Mouse (Mus musculus): Measurements from ENCODE around the gene Tac4. TPM values are rescaled to one million over a fixed set of nuclear protein-coding genes. Genes with fewer than 3 reads are reported as not detected.
A peak's percentile ranks its signal among the peaks of the same experiment; 100 is the strongest.

Tac4 gene
- polyA plus RNA-seq, 1 experiment from 2014 or later, result not detected

- no peak for TF ChIP-seq CTCF (IDR thresholded peaks at IDR 0.05; ENCODE audit: low read depth)
- H3K9me3 ChIP-seq (ENCODE audit: control insufficient read depth), result no peaks in the 10 kb centered on the region
- no peaks in the 10 kb centered on the region for H3K4me1 ChIP-seq (replicated peaks; ENCODE audit: control insufficient read depth, insufficient read depth, low read length)
- no peak overlapping the region for H3K27ac ChIP-seq (ENCODE audit: low read depth, low read length)
- no peak for ATAC-seq
- no peak overlapping the region for H3K9ac ChIP-seq (ENCODE audit: low read depth, low read length)
- no peak overlapping the region for H3K4me3 ChIP-seq (ENCODE audit: low read depth, low read length)
- H3K36me3 ChIP-seq (ENCODE audit: control insufficient read depth, insufficient read depth), result no peaks in the 10 kb centered on the region
- H3K27me3 ChIP-seq (replicated peaks; ENCODE audit: control insufficient read depth, insufficient read depth, low read length), result no peaks in the 10 kb centered on the region
- no peak overlapping the region for H3K4me2 ChIP-seq (replicated peaks; ENCODE audit: low read depth)
- 62% methylated on average over 6 of the region's 6 CpGs for WGBS
Measured at GRCm38 (mm10) chr11:95242653-95243052, 18.7 kb upstream of the Tac4 start.

- H3K4me3 ChIP-seq (ENCODE audit: low read depth, low read length), result no peak overlapping the region
- no peak overlapping the region for H3K4me2 ChIP-seq (replicated peaks; ENCODE audit: low read depth)
- no peaks in the 10 kb centered on the region for H3K36me3 ChIP-seq (ENCODE audit: control insufficient read depth, insufficient read depth)
- H3K4me1 ChIP-seq (replicated peaks; ENCODE audit: control insufficient read depth, insufficient read depth, low read length), result no peaks in the 10 kb centered on the region
- H3K9me3 ChIP-seq (ENCODE audit: control insufficient read depth), result no peaks in the 10 kb centered on the region
- H3K9ac ChIP-seq (ENCODE audit: low read depth, low read length), result no peak overlapping the region
- 57% methylated on average over 7 of the region's 7 CpGs for WGBS
- TF ChIP-seq CTCF (IDR thresholded peaks at IDR 0.05; ENCODE audit: low read depth), result no peak
- no peak overlapping the region for H3K27ac ChIP-seq (ENCODE audit: low read depth, low read length)
- ATAC-seq, result no peak
- H3K27me3 ChIP-seq (replicated peaks; ENCODE audit: control insufficient read depth, insufficient read depth, low read length), result no peaks in the 10 kb centered on the region
Measured at GRCm38 (mm10) chr11:95245456-95245855, 15.9 kb upstream of the Tac4 start.

- Histone ChIP-seq H3K4me3 (ENCODE audit: low read depth, low read length) (no peak overlapping the region), H3K27me3 (replicated peaks; ENCODE audit: control insufficient read depth, insufficient read depth, low read length) (no peaks in the 10 kb centered on the region), H3K36me3 (ENCODE audit: control insufficient read depth, insufficient read depth) (no peaks in the 10 kb centered on the region), H3K9ac (ENCODE audit: low read depth, low read length) (no peak overlapping the region), H3K4me1 (replicated peaks; ENCODE audit: control insufficient read depth, insufficient read depth, low read length) (no peaks in the 10 kb centered on the region; the same call in 1 of the 2 replicates), H3K4me2 (replicated peaks; ENCODE audit: low read depth) (no peak overlapping the region), H3K27ac (ENCODE audit: low read depth, low read length) (no peak overlapping the region), H3K9me3 (ENCODE audit: control insufficient read depth) (no peaks in the 10 kb centered on the region)
- ATAC-seq, result no peak
- no peak for TF ChIP-seq CTCF (IDR thresholded peaks at IDR 0.05; ENCODE audit: low read depth)
- 66% methylated on average over 14 of the region's 14 CpGs for WGBS
Measured at GRCm38 (mm10) chr11:95247065-95247464, 14.3 kb upstream of the Tac4 start.

GRCm38 (mm10) chr11:95250110-95250509, 11.2 kb upstream of the Tac4 start:
- Histone ChIP-seq H3K9ac (ENCODE audit: low read depth, low read length) (no peak overlapping the region; the same call in 1 of the 2 replicates), H3K27ac (ENCODE audit: low read depth, low read length) (no peak overlapping the region), H3K4me2 (replicated peaks; ENCODE audit: low read depth) (no peak overlapping the region), H3K4me1 (replicated peaks; ENCODE audit: control insufficient read depth, insufficient read depth, low read length) (no peaks in the 10 kb centered on the region; the same call in 1 of the 2 replicates), H3K27me3 (replicated peaks; ENCODE audit: control insufficient read depth, insufficient read depth, low read length) (no peaks in the 10 kb centered on the region), H3K36me3 (ENCODE audit: control insufficient read depth, insufficient read depth) (no peaks in the 10 kb centered on the region), H3K9me3 (ENCODE audit: control insufficient read depth) (no peaks in the 10 kb centered on the region), H3K4me3 (ENCODE audit: low read depth, low read length) (no peak overlapping the region)
- ATAC-seq, result no peak
- 60% methylated on average over 10 of the region's 10 CpGs for WGBS
- no peak for TF ChIP-seq CTCF (IDR thresholded peaks at IDR 0.05; ENCODE audit: low read depth)

GRCm38 (mm10) chr11:95251295-95251694, 10.0 kb upstream of the Tac4 start:
- no peaks in the 10 kb centered on the region for H3K9me3 ChIP-seq (ENCODE audit: control insufficient read depth)
- no peaks in the 10 kb centered on the region; the same call in 1 of the 2 replicates for H3K4me1 ChIP-seq (replicated peaks; ENCODE audit: control insufficient read depth, insufficient read depth, low read length)
- 5% methylated on average over 11 of the region's 11 CpGs for WGBS
- H3K27ac ChIP-seq (ENCODE audit: low read depth, low read length), result no peak overlapping the region
- H3K27me3 ChIP-seq (replicated peaks; ENCODE audit: control insufficient read depth, insufficient read depth, low read length), result no peaks in the 10 kb centered on the region
- H3K9ac ChIP-seq (ENCODE audit: low read depth, low read length), result no peak overlapping the region
- ATAC-seq, result no peak
- no peak overlapping the region for H3K4me2 ChIP-seq (replicated peaks; ENCODE audit: low read depth)
- TF ChIP-seq CTCF (IDR thresholded peaks at IDR 0.05; ENCODE audit: low read depth), result peak; percentile 97
- H3K4me3 ChIP-seq (ENCODE audit: low read depth, low read length), result no peak overlapping the region
- no peaks in the 10 kb centered on the region for H3K36me3 ChIP-seq (ENCODE audit: control insufficient read depth, insufficient read depth)

GRCm38 (mm10) chr11:95252104-95252503, 9.2 kb upstream of the Tac4 start:
- no peak overlapping the region for H3K27ac ChIP-seq (ENCODE audit: low read depth, low read length)
- TF ChIP-seq CTCF (IDR thresholded peaks at IDR 0.05; ENCODE audit: low read depth), result no peak
- ATAC-seq, result no peak

GRCm38 (mm10) chr11:95254165-95254564, 7.2 kb upstream of the Tac4 start:
- peaks cover 5% of the 10 kb centered on the region; the same call in 1 of the 2 replicates for H3K27me3 ChIP-seq (replicated peaks; ENCODE audit: control insufficient read depth, insufficient read depth, low read length)
- no peaks in the 10 kb centered on the region for H3K36me3 ChIP-seq (ENCODE audit: control insufficient read depth, insufficient read depth)
- H3K9ac ChIP-seq (ENCODE audit: low read depth, low read length), result no peak overlapping the region
- no peaks in the 10 kb centered on the region; the same call in 1 of the 2 replicates for H3K4me1 ChIP-seq (replicated peaks; ENCODE audit: control insufficient read depth, insufficient read depth, low read length)
- no peak for ATAC-seq
- no peak overlapping the region for H3K4me2 ChIP-seq (replicated peaks; ENCODE audit: low read depth)
- TF ChIP-seq CTCF (IDR thresholded peaks at IDR 0.05; ENCODE audit: low read depth), result no peak
- H3K4me3 ChIP-seq (ENCODE audit: low read depth, low read length), result no peak overlapping the region
- H3K9me3 ChIP-seq (ENCODE audit: control insufficient read depth), result no peaks in the 10 kb centered on the region
- WGBS, result 89% methylated on average over 8 of the region's 8 CpGs
- H3K27ac ChIP-seq (ENCODE audit: low read depth, low read length), result no peak overlapping the region

More at GRCm38 (mm10) chr11:95252104-95252503, 9.2 kb upstream of the Tac4 start:
- WGBS, result 72% methylated on average over 6 of the region's 6 CpGs
- no peak overlapping the region for H3K4me3 ChIP-seq (ENCODE audit: low read depth, low read length)
- no peaks in the 10 kb centered on the region for H3K9me3 ChIP-seq (ENCODE audit: control insufficient read depth)
- H3K27me3 ChIP-seq (replicated peaks; ENCODE audit: control insufficient read depth, insufficient read depth, low read length), result peaks cover 4% of the 10 kb centered on the region; the same call in 1 of the 2 replicates
- no peak overlapping the region for H3K4me2 ChIP-seq (replicated peaks; ENCODE audit: low read depth)
- no peak overlapping the region for H3K9ac ChIP-seq (ENCODE audit: low read depth, low read length)
- H3K4me1 ChIP-seq (replicated peaks; ENCODE audit: control insufficient read depth, insufficient read depth, low read length), result no peaks in the 10 kb centered on the region; the same call in 1 of the 2 replicates
- no peaks in the 10 kb centered on the region for H3K36me3 ChIP-seq (ENCODE audit: control insufficient read depth, insufficient read depth)
